ENCODE assay signal across 8 mouse cellular contexts in the genomic region with DNA sequence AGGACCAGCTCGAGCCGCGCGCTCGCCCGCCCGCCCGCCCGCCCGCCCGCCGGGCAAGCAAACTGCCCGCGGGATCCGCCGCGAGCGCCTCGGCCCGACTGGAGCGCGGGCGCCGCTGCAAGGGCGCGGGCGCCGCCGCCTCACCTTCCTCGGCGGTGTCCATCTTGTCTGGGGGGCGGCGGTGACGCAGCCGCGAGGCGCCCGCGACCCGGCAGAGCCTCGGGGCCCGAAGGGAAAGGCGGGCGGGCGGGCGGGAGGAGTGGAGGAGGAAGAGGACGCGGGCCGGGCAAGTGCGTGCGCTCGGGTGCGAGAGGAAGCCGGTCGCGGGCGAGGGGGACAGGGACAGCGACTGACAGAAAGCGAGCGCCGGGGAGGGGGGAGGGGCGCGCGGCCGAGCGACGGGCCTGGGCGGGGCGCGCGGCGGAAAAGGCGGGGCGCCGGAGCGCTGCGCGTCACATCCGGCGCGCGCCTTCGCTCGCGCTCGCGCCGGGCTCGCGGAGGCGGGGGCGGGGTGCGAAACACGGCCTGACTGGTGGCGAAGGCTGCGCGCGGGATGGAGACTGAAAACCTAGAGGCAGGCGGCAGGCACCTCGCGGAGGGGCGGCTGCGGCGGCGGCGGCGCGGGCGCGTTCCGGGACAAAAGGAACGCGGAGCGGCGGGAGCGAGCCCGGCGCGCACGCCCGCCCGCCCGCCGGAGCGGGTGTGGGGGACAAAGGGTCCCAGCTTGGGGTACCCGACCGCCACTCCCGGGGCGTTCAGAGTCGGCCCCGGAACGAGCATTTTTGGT. TPM values are rescaled to one million over a fixed set of nuclear protein-coding genes. Genes with fewer than 3 reads are reported as not detected.
DNase-seq lines count a peak whose midpoint lies in the region; ATAC-seq and TF ChIP-seq lines count a peak whose summit lies in the region.

A gene (minus strand): TSS at position 395 of the 787 bp plus-strand sequence.

- no peaks in the 10 kb centered on the region for H3K36me3 ChIP-seq in hindbrain, postnatal 0 days (ENCODE audit: insufficient read depth, low read length)
- no peaks in the 10 kb centered on the region for H3K36me3 ChIP-seq in macrophage (ENCODE audit: inconsistent target)

- no peak for TF ChIP-seq CTCF in hindbrain, postnatal 0 days (IDR thresholded peaks at IDR 0.05; ENCODE audit: low read depth)
- TF ChIP-seq CTCF in left cerebral cortex, adult 2 months (IDR thresholded peaks at IDR 0.05): no peak

- H3K27ac ChIP-seq in hindbrain, postnatal 0 days: peak within 1 kb of the TSS; percentile 98
- peak within 1 kb of the TSS; percentile 97 for H3K27ac ChIP-seq in left cerebral cortex, adult 2 months
- peak within 1 kb of the TSS; percentile 61 for H3K27ac ChIP-seq in macrophage

- H3K4me1 ChIP-seq in hindbrain, postnatal 0 days (ENCODE audit: insufficient read depth, low read length): peaks cover 11% of the 10 kb centered on the region; the same call in 1 of the 2 replicates

- no peaks in the 10 kb centered on the region for H3K27me3 ChIP-seq in hindbrain, postnatal 0 days (ENCODE audit: insufficient read depth, low read length)

- H3K9ac ChIP-seq in hindbrain, postnatal 0 days (replicated peaks; ENCODE audit: low read length): peak within 1 kb of the TSS; percentile 90

- peak within 1 kb of the TSS; percentile 72 for H3K4me3 ChIP-seq in hindbrain, postnatal 0 days (ENCODE audit: low read length)
- peak within 1 kb of the TSS; percentile 91 for H3K4me3 ChIP-seq in left cerebral cortex, adult 2 months
- peak within 1 kb of the TSS; percentile 68 for H3K4me3 ChIP-seq in macrophage (ENCODE audit: inconsistent target)

- DNase-seq in gastrocnemius, adult 8-10 months (ENCODE audit: low spot score in 2 of 2): peak; percentile 71 to 83
- peak; percentile 98 for DNase-seq in hindbrain, postnatal 0 days (ENCODE audit: low spot score)
- peak; percentile 93 to 94 for DNase-seq in left cerebral cortex, adult 2 months (ENCODE audit: extremely low spot score in 1 of 2, low spot score in 2 of 2)
- peak; percentile 84 for DNase-seq in retina, postnatal 7 days (ENCODE audit: low read depth, low spot score)
- DNase-seq in urinary bladder, adult 18-20 months (ENCODE audit: low spot score in 2 of 2): peak; percentile 76 to 81

- H3K9me3 ChIP-seq in hindbrain, postnatal 0 days (ENCODE audit: low read length): no peaks in the 10 kb centered on the region

- intact Hi-C loops in left cerebral cortex, adult 2 months (cut with DNase I): loop anchor here (5.0 kb wide), 1 partner anchor 56 kb away; no protein-coding TSS in a partner anchor

- H3K79me2 ChIP-seq in macrophage (ENCODE audit: inconsistent target): peaks cover 45% of the 10 kb centered on the region

- ATAC-seq in activated CD4-positive, CD25-positive, alpha-beta regulatory T cell, adult 4 months: peak; percentile 85
- peak; percentile 40 for ATAC-seq in common myeloid progenitor, adult 5-6 weeks (replicated peaks; ENCODE audit: low read depth, poor library complexity, severe bottlenecking)
- peak; percentile 95 for ATAC-seq in hindbrain, postnatal 0 days

- WGBS in hindbrain, postnatal 0 days: under 1% methylated on average over 77 of the region's 132 CpGs
- under 1% methylated on average over 99 of the region's 132 CpGs for WGBS in macrophage (ENCODE audit: missing documents)

- H3K4me2 ChIP-seq in hindbrain, postnatal 0 days (ENCODE audit: low read depth, low read length): peak within 1 kb of the TSS; percentile 78

RNA-seq across cellular contexts. Expression of the gene that starts here (rescaled TPM):
- 10 to 100 TPM; 21.1 to 21.5 TPM for polyA plus RNA-seq in activated CD4-positive, CD25-positive, alpha-beta regulatory T cell, adult 4 months (2017; shearing (Covaris generic))
- total RNA-seq in common myeloid progenitor, adult 5-6 weeks (2017): 44.8 and 58.4 TPM in 2 replicates
- total RNA-seq in gastrocnemius, adult 8-10 months (2022): 100 to 1,000 TPM; 142 to 173 (median 149) TPM
- total RNA-seq in hindbrain, postnatal 0 days (2014; rRNA removed): 154 and 169 TPM in 2 replicates
- 55.3 and 57.4 TPM in 2 replicates for polyA plus RNA-seq in hindbrain, postnatal 0 days (2015; fragmentation: Nextera tagmentation; extraction: Ambion mirVana)
- 100 to 1,000 TPM; 191 to 204 TPM for total RNA-seq in left cerebral cortex, adult 2 months (2021)
- total RNA-seq in macrophage (2018; cell fraction: chromatin; rRNA removed): 10 to 100 TPM; 21.3 to 67.7 (median 40.1) TPM
- 10 to 100 TPM; 25.2 to 70.9 (median 41.9) TPM for total RNA-seq in macrophage (2018; cell fraction: cytosol; rRNA removed)
- total RNA-seq in macrophage (2018; cell fraction: nucleus; rRNA removed): 10 to 100 TPM; 22.0 to 78.3 (median 57.3) TPM
- 24.6 to 39.1 TPM (median 33.7 TPM) in 3 replicates for polyA plus RNA-seq in macrophage (2018)

Comparison
In these comparisons a context has a peak if more than half of its experiments do, and no peak if none do; other contexts are left out.
1. Peak in every context shown above with its lines: DNase-seq, ATAC-seq, H3K4me3 ChIP-seq and H3K27ac ChIP-seq.
2. ATAC-seq: peak in every context shown above with its lines; median percentile 95 in hindbrain, postnatal 0 days; 85 in activated CD4-positive, CD25-positive, alpha-beta regulatory T cell, adult 4 months; 40 in common myeloid progenitor, adult 5-6 weeks.